Mouse (Mus musculus): ENCODE measurements around the gene Pik3cd. TPM values are rescaled to one million over a fixed set of nuclear protein-coding genes. Genes with fewer than 3 reads are reported as not detected.
A peak's percentile ranks its signal among the peaks of the same experiment; 100 is the strongest.

Pik3cd gene
- total RNA-seq, 2 experiments from 2014 or later: 14.1 to 29.6 TPM

DNA sequence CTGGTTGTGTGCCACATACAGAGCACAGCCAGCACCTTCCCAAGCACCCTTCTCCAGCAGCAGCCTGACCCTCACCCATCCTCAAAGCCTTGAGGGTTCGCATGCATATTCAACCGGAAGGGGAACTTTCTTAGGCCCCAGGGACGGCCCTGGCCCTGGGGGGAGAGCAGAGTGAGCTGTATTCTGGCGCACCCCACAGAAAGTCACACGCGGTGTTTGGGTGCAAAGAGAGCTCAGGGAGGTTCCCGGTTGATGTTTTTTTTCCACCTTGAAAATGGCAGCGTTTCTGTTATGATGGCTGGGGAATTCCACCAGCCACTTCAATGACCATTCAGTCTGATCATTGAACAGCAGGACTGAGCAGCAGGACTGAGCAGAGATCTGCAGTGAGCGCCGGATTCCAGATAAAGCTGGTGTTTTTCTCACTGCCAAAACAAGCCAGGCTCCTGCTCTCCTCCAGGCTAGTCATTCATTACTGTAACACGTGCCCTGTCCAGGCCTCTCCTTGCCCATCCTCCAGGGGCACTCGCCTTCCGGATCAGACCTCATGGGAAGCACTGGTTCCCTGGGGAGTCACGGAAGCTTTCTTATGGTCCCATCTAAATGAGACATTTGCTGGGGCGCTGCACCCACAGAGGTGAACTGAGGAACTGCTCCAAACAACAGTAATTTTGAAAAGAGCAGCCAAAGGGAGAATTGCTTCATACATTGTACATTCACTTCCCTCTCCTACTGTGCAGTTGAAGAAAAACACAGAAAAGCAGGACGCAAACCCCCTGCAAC lies 6.0 kb downstream of the Pik3cd start:
- ATAC-seq (replicated peaks; ENCODE audit: low FRiP score, low TSS enrichment, poor library complexity, severe bottlenecking): peak; percentile 42

DNA sequence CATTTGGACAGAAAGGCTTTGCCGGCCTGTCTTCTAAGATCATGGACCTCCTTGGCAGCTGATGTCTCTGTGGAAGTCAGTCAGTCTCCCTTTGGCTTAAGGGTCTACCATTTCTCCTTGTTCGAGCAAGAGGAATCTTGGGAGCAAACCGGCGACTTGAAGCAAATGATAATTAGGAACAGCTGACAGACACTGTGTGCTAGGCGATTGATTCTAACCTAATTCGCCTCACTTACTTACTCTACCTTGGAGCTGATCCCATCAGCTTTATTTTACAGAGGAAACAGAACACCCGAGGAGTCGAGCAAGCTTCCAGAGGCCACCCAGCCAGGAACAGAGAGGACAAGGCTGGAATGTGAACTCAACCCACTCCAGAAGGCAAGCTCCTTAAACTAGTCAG lies 11.0 kb downstream of the Pik3cd start:
- ATAC-seq (replicated peaks; ENCODE audit: low FRiP score, low TSS enrichment, poor library complexity, severe bottlenecking): no peak

DNA sequence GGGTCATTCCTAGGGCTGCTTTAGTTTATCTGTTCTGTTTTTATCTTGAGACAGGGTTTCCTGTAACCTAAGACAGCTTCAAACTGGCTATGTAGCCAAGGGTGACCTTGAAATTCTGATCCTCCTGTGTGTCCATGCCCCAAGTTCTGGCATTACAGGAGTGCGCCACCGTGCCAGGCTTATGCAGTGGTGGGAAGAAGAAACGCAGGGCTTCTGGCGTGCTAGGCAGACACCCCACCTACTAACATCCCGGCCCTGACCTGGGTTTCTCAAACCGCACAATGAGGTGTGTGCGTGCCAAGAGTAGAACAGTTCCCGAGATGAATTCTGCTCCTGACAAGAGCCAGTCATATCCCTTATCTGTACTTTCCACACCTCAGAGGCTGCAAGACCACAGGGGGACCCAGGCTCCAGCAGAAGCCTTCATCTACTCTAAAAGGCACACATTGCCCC lies 11.5 kb downstream of the Pik3cd start:
- peak; percentile 87 for ATAC-seq (replicated peaks; ENCODE audit: low FRiP score, low TSS enrichment, poor library complexity, severe bottlenecking)

DNA sequence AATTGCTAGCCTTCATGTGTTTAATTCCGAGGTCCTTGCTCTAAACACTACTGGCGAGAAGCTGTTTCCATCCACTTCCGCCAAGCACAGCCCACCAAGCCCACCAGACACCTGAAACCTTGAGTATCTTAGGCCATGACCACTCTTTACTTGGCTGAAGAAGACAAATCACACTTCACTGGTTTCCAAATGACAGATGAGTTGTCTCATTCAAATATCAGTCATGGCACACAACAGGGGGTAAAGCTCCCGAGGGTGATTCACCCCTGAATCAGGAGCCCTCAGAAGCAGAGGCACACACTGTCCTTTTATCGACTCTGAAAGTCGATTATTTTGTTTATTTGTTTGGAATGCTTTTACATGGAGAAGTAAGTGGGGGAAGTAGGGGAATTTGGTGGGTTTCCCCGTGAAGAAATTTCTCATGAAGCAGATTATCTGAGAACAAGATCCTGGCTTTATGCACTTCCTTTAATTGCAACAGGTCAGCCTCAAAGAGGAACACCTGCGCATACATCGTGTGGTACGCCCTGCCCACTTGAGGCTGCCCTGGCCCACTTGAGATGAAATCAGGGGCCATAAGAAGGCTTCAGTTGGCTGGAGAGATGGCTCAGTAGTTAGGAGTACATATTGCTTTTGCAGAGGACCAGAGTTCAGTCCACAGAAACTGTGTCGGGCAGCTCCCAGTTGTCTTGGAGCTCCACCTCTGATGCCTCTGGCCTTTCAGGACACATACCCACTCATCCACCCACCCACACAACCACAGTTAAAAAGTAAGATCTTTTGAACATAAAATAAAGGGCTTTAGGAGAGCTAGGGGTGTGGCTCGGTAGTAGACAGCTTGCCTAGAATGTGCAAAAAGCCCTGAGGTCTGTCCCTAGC lies 12.3 kb downstream of the Pik3cd start:
- ATAC-seq (replicated peaks; ENCODE audit: low FRiP score, low TSS enrichment, poor library complexity, severe bottlenecking): 0 out of 2 replicates have a peak, but pooled peaks have one; percentile 13

DNA sequence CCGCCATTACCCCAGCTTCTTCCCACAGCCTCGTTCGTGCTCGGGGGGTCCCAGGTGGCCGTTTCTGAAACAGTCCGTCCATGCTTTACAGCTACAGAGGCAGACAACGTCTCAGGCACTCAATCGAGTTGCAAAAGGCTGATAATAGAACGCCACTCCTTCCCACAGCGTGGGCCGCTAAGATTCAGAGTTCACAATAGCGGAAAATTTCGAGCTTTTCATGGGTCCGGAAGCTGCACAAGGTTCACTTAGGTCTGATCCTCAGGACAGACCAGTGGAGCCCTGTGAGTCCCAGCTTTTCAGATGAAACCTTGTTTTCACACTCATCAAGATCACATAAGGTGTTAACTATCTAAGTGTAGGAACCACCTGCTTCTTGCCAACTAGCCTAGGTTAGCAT lies 13.5 kb downstream of the Pik3cd start:
- no peak for ATAC-seq (replicated peaks; ENCODE audit: low FRiP score, low TSS enrichment, poor library complexity, severe bottlenecking)

DNA sequence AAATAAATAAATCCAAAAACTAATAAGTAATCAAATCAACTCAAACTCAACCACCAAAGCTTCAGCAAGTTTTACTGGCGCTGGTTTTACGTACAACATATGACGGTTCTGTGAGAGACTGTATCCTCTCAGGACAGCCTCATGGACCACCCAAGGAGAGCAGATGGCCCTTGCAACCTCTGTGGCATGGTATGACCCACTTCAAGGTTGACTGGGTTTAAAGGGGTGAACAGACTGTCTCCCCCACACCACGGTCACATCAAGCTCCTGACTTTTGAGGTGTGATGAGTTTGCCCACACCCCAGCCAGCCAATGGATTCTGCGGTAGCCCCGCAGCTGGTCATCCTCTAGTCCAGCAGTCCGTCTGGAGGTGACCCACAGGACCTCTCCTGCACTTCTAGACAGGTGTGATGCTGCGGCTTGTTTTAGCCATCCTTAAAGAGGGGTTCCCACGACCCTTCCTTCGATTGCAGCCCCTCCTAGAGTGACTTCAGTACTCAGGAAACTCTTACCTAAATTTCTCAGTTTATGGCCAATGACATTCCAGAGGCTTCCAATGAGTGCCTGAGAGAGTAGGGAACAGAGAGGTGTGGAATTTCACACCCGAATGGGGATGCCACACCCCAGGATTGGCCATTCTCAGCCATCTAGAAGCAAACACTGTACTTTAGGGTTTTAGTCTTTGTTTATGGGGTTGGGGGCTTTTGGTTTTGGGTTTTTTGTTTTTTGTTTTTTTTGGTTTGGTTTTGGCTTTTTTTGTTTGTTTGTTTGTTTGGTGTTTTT lies 17.3 kb downstream of the Pik3cd start:
- ATAC-seq (replicated peaks; ENCODE audit: low FRiP score, low TSS enrichment, poor library complexity, severe bottlenecking): no peak

DNA sequence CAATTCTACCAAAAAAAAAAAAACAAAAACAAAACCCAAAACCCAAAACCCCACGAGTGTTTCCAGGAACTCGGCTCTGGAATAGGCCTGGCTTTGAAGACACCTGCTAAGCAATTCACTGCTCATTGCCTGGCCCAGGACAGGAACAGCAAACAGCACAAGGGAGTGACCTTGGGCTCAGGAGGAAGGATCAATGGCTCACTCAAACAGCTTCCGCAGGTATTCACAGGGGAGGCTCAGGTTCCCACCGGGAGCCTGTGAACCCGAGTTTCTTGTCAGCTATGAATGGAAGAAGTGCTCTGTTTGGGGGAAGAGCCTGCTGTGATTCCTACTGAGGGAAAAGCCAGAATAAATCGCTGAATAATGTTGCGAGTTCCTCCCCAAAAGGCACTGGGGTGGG lies 18.5 kb downstream of the Pik3cd start:
- no peak for ATAC-seq (replicated peaks; ENCODE audit: low FRiP score, low TSS enrichment, poor library complexity, severe bottlenecking)

DNA sequence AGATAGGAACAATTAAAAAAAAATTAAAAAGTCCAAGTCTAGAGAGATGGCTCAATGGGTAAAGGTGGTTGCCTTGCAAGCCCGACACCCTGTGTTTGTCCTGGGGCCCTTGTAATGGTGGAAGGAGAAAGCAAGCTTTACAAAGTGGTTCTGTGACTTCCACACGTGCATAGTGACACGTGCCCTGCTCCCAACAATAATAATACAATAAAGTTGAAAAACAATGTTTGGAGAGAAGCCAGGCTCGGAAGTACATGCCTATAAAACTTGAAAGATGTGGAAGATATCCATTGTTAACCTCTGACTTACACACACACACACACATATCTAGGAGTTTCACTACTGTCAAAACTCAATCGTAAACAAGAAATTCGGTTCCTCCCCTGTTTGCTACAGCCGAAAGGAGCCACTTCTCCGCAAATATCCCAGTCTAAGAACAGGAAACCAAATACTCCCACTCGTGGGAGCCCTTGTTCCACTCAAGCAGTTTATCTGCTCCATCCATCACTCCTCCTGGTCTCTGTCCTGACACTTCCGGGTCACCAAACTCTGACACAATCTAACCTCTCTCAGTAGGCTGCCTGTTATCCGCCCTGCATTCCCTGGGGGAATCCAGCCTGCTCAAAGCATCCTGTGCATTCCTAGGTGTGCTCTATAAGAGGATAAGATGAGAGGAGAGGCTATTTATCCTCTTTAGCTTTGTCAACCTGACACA lies 23.2 kb downstream of the Pik3cd start:
- no peak for ATAC-seq (replicated peaks; ENCODE audit: low FRiP score, low TSS enrichment, poor library complexity, severe bottlenecking)

DNA sequence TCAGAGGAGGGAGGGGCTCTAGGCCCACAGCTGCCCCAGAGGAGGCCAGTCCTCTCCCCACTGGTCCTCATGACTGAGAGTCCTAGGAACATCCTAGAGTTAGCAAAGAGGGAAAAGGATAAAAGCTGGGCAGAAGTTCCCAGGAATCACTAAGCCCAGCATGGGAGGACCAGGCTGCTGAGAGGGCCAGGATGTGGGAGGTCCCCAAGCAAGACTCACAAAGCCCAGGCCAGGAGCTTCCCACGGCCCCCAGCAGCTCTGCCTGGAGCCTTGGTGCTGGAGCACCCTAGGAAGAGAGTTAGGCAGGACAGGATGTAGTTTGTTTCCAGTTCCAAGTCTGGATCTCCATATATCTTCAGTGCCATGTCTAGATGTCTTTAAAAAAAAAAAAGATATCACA lies 24.4 kb downstream of the Pik3cd start:
- ATAC-seq (replicated peaks; ENCODE audit: low FRiP score, low TSS enrichment, poor library complexity, severe bottlenecking): no peak

DNA sequence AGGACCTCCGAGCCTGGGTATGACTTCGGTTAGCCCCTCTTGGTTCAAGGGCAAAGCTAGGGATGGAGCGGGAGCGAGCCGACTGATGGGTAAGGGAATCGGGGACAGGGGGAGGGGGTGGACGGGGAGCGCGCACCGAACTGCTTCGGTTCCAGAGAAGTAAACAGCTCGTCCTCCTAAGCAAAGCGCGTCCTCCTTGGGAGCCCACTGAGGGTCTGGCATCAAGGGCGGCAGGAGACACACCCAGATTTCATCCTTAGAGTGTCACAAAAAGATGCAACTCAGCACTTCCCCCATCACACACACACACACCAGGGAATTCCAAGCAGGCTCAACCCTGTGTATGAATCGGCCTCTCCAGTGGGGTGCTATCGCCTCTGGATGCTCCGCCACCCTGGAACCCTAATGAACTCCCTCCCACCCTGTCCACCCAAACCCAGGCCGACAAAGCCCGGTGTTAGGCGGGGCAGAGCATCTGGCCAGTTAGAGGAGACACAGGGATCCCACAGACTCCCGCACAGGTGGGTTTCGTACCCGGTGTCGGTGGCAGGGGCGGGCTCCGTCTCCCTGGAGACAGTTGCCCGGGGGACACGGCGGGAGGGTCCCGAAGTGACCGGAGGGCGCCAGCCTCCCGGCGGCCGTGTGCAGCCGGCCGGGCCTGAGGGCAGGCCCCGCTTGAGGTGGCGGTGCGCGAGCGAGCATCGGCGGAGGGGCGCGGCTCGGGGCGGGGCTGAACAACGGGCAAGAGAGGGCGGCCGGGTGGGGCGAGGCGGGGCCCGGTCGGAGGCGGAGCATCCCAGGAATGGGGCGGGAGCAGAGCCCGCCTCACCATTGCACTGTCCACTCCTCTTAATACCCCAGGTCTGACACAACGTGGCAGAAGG lies 26.8 kb downstream of the Pik3cd start:
- peak; percentile 98 for ATAC-seq (replicated peaks; ENCODE audit: low FRiP score, low TSS enrichment, poor library complexity, severe bottlenecking)

DNA sequence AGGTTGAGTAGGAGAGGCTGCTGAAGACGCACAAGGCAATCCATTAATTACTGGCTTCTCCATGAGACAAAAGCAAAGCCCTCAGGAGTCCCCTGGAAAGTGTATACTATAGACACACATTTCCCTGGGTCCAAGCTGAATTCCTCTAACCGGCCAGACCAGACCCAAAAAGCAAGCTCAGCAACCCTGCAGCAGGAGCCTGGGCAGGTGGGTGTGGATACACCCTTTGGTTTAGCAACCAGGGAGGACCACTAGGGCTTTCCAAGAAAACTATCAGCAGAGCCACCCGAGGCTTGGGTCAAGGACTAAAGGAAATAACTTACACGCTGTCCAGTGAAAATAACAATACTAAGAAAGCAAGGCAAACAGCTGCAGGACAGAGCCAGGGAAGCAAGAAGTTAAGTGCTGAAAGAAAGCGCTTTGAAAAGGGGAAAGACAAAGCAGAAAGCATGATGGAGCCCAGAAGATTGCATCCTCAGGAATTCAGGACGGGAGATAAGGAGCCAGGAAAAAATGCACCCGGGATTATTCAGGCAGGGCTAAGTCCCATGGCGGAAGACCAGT lies 27.5 kb downstream of the Pik3cd start:
- no peak for ATAC-seq (replicated peaks; ENCODE audit: low FRiP score, low TSS enrichment, poor library complexity, severe bottlenecking)

DNA sequence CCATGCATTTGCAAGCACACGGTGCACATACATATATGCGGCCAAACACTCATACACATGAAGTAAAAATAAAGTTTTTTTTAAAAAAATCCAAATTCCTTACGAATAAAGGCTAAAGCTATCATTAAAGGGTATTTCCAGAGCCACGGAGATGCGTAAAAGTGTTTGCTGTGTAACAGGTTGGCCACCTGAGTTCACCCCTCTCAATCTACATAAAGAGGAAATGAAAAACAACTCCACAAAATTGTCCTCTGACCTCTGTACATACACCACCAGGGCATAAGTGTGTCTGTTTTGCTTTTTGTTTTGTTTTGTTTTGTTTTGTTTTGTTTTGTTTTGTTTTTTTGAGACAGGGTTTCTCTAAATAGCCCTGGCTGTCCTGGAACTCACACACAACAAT lies 29.6 kb downstream of the Pik3cd start:
- no peak for ATAC-seq (replicated peaks; ENCODE audit: low FRiP score, low TSS enrichment, poor library complexity, severe bottlenecking)

DNA sequence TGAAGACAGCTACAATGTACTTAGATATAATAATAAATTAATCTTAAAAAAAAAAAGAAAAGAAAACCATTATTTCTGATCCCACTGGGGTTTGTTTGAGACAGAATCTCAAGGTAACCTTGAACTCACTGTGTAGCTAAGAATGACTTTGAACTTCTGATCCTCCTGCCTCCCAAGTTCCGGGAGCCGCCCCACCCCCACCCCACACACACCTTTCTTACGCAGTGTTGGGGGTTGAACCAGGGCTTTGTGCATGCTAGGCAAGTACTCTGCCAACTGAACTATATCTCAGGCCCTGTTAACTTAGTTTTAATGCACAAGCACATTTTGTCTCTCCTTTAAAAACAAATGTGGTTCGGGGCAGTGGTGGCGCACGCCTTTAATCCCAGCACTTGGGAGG lies 31.2 kb downstream of the Pik3cd start:
- no peak for ATAC-seq (replicated peaks; ENCODE audit: low FRiP score, low TSS enrichment, poor library complexity, severe bottlenecking)

DNA sequence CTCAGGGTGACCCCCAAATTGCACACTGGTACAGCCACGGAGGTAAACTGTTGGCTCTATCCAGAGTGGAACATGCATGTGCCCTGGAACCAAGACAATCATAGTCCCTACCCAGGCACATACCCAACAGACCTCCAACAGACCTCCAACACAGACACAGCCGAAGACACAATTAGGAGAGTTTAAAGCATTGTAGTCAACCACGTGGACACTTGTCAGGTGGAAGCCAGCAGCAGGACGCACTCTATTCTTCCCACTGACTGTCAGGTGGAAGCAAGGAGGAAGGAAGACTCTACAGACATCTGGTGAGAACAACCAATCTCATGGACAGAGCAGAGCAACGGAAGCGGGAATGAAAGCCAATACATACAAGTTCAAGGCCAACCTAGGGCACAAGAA lies 36.7 kb downstream of the Pik3cd start:
- no peak for ATAC-seq (replicated peaks; ENCODE audit: low FRiP score, low TSS enrichment, poor library complexity, severe bottlenecking)

DNA sequence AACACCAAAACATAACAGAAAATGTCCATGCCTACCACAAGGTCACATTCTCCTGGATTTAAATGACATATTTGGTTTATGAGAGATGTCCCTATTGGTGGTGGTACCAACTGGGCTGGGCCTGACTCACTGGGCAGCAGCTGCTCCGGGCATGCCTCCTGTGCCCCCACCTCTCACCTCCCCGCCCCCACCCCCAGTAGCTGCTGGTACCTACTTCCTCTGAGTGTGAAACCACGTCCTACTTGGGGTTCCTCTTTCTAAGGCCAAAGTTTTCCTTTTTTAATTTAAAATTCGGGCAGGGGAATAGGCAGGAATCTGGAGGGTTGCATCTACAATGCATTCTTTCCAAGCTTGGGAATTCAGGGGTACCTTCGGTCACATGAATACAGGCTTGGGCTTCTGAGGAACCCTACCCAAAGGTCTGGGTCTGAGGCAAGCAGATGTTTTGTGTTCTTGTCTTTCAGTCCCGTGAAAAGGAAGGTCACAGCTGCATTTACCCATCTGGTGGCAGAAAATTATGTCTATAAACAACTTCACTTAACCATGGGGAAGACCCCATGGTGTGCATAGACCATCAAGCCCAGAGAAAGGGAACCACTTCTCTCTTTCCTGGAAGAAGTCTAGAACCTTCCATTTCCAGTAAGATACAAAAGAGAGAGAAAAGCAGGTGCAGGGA lies 37.2 kb downstream of the Pik3cd start:
- no peak for ATAC-seq (replicated peaks; ENCODE audit: low FRiP score, low TSS enrichment, poor library complexity, severe bottlenecking)

DNA sequence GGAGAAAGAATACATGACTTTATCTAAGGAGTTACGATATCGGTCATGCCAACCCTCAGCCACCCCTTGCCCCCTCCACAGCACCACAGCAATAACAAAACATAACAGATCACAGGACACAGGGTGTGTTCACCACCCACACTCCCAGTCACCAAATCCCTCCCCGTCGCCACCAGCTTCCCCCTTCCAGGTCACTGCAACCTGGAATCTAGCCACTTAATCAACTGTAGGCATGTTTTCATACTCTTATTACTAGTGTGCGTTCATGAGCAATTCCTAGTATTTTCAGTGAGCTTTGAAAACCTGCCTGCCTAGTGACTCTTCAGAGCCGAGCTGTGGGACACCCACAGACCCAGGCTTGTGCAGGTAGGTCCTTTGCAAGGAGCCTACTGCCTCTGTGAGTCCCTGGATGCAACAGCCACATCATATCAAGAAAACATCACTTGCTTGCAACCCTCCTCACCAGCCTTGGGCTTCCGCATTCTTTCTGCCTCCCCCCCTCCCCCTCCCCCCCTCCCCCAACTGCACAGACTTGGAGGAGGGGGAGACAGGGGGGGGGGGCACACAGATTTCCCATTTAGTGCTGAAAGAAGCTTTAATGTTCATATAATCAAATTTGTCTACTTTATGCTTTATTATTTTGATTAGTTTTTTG lies 38.4 kb downstream of the Pik3cd start:
- ATAC-seq (replicated peaks; ENCODE audit: low FRiP score, low TSS enrichment, poor library complexity, severe bottlenecking): peak; percentile 60

DNA sequence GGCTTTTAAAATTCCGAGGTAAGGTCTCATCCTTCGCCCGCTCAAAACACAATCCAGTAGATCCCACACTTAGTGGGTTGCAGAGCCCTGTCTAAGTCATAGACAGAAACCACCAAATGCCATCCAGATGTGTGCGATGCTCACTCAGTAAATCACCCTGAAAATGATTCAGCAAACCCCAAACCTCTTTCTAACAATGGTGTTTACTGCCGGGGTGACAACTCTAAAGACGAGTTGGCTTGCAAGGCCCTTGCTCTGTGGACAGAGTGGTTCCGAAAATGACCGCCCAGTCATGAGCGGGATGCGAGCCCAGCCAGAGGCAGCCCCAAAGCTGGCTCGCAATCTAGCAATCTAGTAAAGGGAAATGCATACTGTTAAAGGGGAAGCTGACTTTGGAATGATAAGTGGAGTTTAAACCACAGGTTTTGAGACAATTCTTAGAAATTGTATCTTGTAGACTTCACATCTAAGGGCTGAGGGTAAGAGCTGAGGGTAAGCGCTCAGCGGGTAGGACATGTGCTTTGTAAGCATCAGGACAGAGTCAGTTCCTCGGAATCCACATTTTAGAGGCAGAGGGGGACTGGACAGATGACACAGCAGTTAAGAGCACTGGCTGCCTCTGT lies 40.3 kb downstream of the Pik3cd start:
- ATAC-seq (replicated peaks; ENCODE audit: low FRiP score, low TSS enrichment, poor library complexity, severe bottlenecking): peak; percentile 42

Data from megakaryocyte-erythroid progenitor cell, adult 5-6 weeks (primary cell).